Mouse (Mus musculus) intestine, postnatal 0 days (tissue): ENCODE measurements around the gene Kcng4. TPM values are rescaled to one million over a fixed set of nuclear protein-coding genes. Genes with fewer than 3 reads are reported as not detected.

Experiments
- ATAC-seq: fragments of 200-750 bp; cut with Nextera tagmentation; 2 replicates; pipeline ENCODE4 v1.8.0; 2017; ENCODE audit warnings: mild to moderate bottlenecking, moderate TSS enrichment, moderate library complexity
- H3K27ac ChIP-seq: fragments of 300-500 bp; sonication (generic); 2 replicates; pipeline ENCODE4 v1.5.1; 2014; ENCODE audit warnings: mild to moderate bottlenecking, low read depth, low read length, moderate library complexity
- H3K27me3 ChIP-seq: fragments of 300-500 bp; sonication (generic); replicated peaks from 2 replicates; pipeline ENCODE4 v1.6.1; 2014; ENCODE audit warnings: low read length, mixed read lengths; ENCODE audit not compliant: control insufficient read depth, insufficient read depth
- H3K36me3 ChIP-seq: fragments of 300-500 bp; sonication (generic); 2 replicates; pipeline ENCODE4 v1.6.1; 2014; ENCODE audit warnings: mild to moderate bottlenecking, moderate library complexity; ENCODE audit not compliant: control insufficient read depth, insufficient read depth
- H3K4me1 ChIP-seq: fragments of 300-500 bp; sonication (generic); replicated peaks from 2 replicates; pipeline ENCODE4 v1.6.1; 2014; ENCODE audit warnings: antibody characterized with exemption, low read length, mixed read lengths; ENCODE audit not compliant: control insufficient read depth, insufficient read depth
- H3K4me2 ChIP-seq: fragments of 300-500 bp; sonication (generic); replicated peaks from 2 replicates; pipeline ENCODE4 v1.6.1; 2014; ENCODE audit warnings: low read depth, mild to moderate bottlenecking, moderate library complexity
- H3K4me3 ChIP-seq: fragments of 300-500 bp; sonication (generic); 2 replicates; pipeline ENCODE4 v1.5.1; 2014; ENCODE audit warnings: low read depth, low read length
- H3K9ac ChIP-seq: fragments of 300-500 bp; sonication (generic); 2 replicates; pipeline ENCODE4 v1.6.1; 2014; ENCODE audit warnings: mild to moderate bottlenecking, low read depth, low read length
- H3K9me3 ChIP-seq: fragments of 300-500 bp; sonication (generic); 2 replicates; pipeline ENCODE4 v1.6.1; 2016; ENCODE audit warnings: mixed run types; ENCODE audit not compliant: control insufficient read depth
- CTCF ChIP-seq: sonication (generic); IDR thresholded peaks from 2 replicates; pipeline ENCODE4 v1.5.1; 2016; ENCODE audit warnings: low read depth, mild to moderate bottlenecking, control low read depth, antibody characterized with exemption, moderate library complexity
- WGBS: fragments of 180-500 bp; shearing (Covaris S2); extraction: QIAGEN DNeasy Blood & Tissue Kit; methylation state at CpG from one replicate; pipeline ENCODE4 v1.1.7; 2014; 5-methylcytosine and 5-hydroxymethylcytosine counted together
- polyA plus RNA-seq: library from polyadenylated mRNA; unstranded; fragments of >200 nt; fragmentation: Nextera tagmentation; extraction: Ambion mirVana; gene quantifications from 2 replicates; pipeline ENCODE4 v1.2.1, GENCODE M21; 2015

Gene Kcng4
- polyA plus RNA-seq, 1 experiment from 2014 or later: 0.34 TPM

DNA sequence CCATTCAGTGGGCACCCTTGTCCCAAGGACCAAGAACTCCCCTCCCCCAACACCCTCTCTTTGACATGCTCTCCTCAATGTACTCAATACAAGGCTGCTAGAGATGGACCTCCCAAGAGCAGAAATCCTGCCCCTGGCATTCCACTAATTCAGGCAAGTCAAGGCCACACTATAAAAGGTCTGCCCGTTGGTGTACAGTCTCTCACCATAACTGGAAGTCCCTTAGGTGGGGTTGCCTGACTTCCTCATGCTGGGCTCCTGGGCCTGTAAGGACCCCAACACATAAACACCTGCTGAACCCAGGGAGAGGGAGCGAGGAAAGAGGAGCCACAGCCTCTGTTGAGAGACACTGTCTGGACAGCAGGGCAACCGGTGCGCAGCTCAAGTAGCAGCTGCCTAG, 31.7 kb downstream of the Kcng4 start:
- Histone ChIP-seq H3K27me3 (no peaks in the 10 kb centered on the region), H3K9me3 (no peaks in the 10 kb centered on the region), H3K27ac (no peak overlapping the region), H3K4me1 (peaks cover 6% of the 10 kb centered on the region; the same call in 1 of the 2 replicates), H3K9ac (0 out of 2 replicates have a peak overlapping the region, but pooled peaks have one; percentile 51), H3K4me2 (peak overlapping the region; percentile 79), H3K4me3 (no peak overlapping the region), H3K36me3 (peaks cover 39% of the 10 kb centered on the region)
- no peak for TF ChIP-seq CTCF
- ATAC-seq: no peak
- 89% methylated on average over 4 of the region's 4 CpGs for WGBS

GRCm38 (mm10) chr8:119591456-119591855, 44.0 kb downstream of the Kcng4 start:
- no peak overlapping the region for H3K4me3 ChIP-seq
- no peak overlapping the region for H3K4me2 ChIP-seq
- no peak for TF ChIP-seq CTCF
- H3K9me3 ChIP-seq: no peaks in the 10 kb centered on the region
- no peaks in the 10 kb centered on the region for H3K27me3 ChIP-seq
- H3K27ac ChIP-seq: peak overlapping the region; percentile 28; the same call in 1 of the 2 replicates
- peaks cover 24% of the 10 kb centered on the region; the same call in 1 of the 2 replicates for H3K4me1 ChIP-seq
- no peak overlapping the region for H3K9ac ChIP-seq
- no peaks in the 10 kb centered on the region; the same call in 1 of the 2 replicates for H3K36me3 ChIP-seq
- no peak for ATAC-seq
- WGBS: 67% methylated on average over 7 of the region's 7 CpGs

GRCm38 (mm10) chr8:119590348-119590747, 45.1 kb downstream of the Kcng4 start:
- TF ChIP-seq CTCF: peak; percentile 42
- no peaks in the 10 kb centered on the region for H3K9me3 ChIP-seq
- H3K4me3 ChIP-seq: no peak overlapping the region
- peak overlapping the region; percentile 62 for H3K27ac ChIP-seq
- peaks cover 23% of the 10 kb centered on the region; the same call in 1 of the 2 replicates for H3K4me1 ChIP-seq
- H3K4me2 ChIP-seq: peak overlapping the region; percentile 30; the same call in 1 of the 2 replicates
- no peaks in the 10 kb centered on the region for H3K27me3 ChIP-seq
- no peak overlapping the region for H3K9ac ChIP-seq
- ATAC-seq: peak; percentile 87
- H3K36me3 ChIP-seq: no peaks in the 10 kb centered on the region
- 48% methylated on average over 14 of the region's 14 CpGs for WGBS

GRCm38 (mm10) chr8:119588844-119589243, 46.6 kb downstream of the Kcng4 start:
- H3K4me3 ChIP-seq: no peak overlapping the region
- no peaks in the 10 kb centered on the region for H3K27me3 ChIP-seq
- no peak overlapping the region for H3K27ac ChIP-seq
- 0 out of 2 replicates have a peak, but pooled peaks cover 10% of the 10 kb centered on the region for H3K4me1 ChIP-seq
- no peak for ATAC-seq
- no peak overlapping the region for H3K9ac ChIP-seq
- no peak overlapping the region for H3K4me2 ChIP-seq
- 45% methylated on average over 10 of the region's 10 CpGs for WGBS
- H3K9me3 ChIP-seq: no peaks in the 10 kb centered on the region
- no peak for TF ChIP-seq CTCF
- H3K36me3 ChIP-seq: no peaks in the 10 kb centered on the region

DNA sequence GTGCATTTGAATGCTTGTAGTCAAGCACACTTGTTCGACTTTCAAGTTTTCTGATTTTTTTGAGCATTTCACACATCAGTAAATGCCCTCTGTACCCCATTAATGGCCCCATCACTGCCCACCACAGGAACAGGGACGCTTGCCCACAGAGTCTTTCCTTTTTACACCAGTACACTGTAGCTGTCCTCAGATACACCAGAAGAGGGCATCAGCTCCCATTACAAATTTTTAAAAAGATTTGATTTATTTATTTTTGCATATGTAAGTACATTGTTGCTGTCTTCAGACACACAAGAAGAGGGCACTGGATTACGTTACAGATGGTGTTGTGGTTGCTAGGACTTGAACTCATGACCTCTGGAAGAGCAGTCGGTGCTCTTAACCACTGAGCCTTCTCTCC, 47.2 kb downstream of the Kcng4 start:
- H3K4me1 ChIP-seq: 0 out of 2 replicates have a peak, but pooled peaks cover 10% of the 10 kb centered on the region
- peak; percentile 45 for TF ChIP-seq CTCF
- WGBS: 65% methylated on average over 4 of the region's 4 CpGs
- no peaks in the 10 kb centered on the region for H3K27me3 ChIP-seq
- no peaks in the 10 kb centered on the region for H3K9me3 ChIP-seq
- no peak overlapping the region for H3K9ac ChIP-seq
- no peak for ATAC-seq
- no peak overlapping the region for H3K4me3 ChIP-seq
- no peak overlapping the region for H3K4me2 ChIP-seq
- no peak overlapping the region for H3K27ac ChIP-seq
- no peaks in the 10 kb centered on the region for H3K36me3 ChIP-seq

DNA sequence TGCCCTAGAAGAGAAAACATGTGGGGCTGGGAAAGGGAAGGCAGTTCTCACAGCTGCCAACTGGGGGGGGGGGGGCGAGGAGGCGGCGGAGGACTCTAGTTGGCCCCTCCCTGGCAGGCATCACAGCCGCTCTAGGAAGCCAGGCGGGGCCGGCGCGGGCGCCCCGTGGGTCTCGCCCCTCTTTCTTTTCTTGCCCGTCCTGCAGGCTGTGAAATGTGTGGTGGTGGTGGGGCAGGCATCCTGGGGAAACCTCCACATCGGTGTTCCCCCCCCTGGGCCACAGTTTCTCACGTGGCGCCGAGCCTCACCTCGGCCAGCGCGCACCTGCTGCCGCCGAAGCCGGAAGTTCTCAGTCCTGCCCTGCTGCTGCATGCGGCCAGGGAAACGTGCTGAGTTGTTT, 49.6 kb downstream of the Kcng4 start:
- Histone ChIP-seq H3K4me1 (peaks cover 5% of the 10 kb centered on the region; the same call in 1 of the 2 replicates), H3K9me3 (no peaks in the 10 kb centered on the region), H3K4me2 (peak overlapping the region; percentile 65), H3K36me3 (no peaks in the 10 kb centered on the region), H3K9ac (0 out of 2 replicates have a peak overlapping the region, but pooled peaks have one; percentile 26), H3K27ac (peak overlapping the region; percentile 60; the same call in 1 of the 2 replicates), H3K4me3 (peak overlapping the region; percentile 31), H3K27me3 (no peaks in the 10 kb centered on the region)
- 24% methylated on average over 21 of the region's 24 CpGs for WGBS
- TF ChIP-seq CTCF: no peak
- ATAC-seq: no peak
